Mouse (Mus musculus) olfactory bulb, adult 2 months (tissue): ENCODE data around the gene Slc5a10.

Source experiments
- CTCF ChIP-seq: fragments of 200-500 bp; IDR thresholded peaks from 2 replicates; pipeline ENCODE4 v1.5.1; 2012; ENCODE audit warnings: low read depth, mild to moderate bottlenecking, low read length, moderate library complexity; ENCODE audit not compliant: insufficient read depth
- POLR2A ChIP-seq: fragments of 200-500 bp; IDR thresholded peaks from 2 replicates; pipeline ENCODE4 v1.6.1; 2012; ENCODE audit warnings: mild to moderate bottlenecking, low read depth, low read length, moderate library complexity; ENCODE audit not compliant: insufficient read depth

DNA sequence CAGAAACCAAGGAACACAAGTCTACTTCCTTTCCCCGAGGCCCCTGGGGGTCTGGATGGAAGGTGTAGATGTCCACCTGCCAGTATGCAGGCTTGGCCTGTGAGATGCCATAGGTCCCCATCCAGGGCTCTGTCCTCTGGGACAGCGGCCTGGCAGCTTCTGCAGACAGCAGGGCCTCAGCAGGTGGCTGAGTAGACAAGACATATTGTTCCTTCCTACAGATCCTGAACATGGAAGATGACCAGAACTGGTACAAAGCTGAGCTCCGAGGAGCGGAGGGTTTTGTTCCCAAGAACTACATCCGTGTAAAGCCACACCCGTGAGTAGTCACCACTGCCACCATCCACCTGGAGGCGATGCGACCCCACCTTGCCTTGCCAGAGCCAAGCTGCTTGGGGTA, 60.6 kb downstream of the Slc5a10 start:
- TF ChIP-seq CTCF = no peak
- TF ChIP-seq POLR2A = no peak
